Mouse (Mus musculus) embryonic facial prominence, embryonic 13.5 days (tissue): ENCODE data around the gene Cfap157. TPM values are rescaled to one million over a fixed set of nuclear protein-coding genes. Genes with fewer than 3 reads are reported as not detected.

Experiments
- ATAC-seq: fragments of 200-750 bp; cut with Nextera tagmentation; 2 replicates; pipeline ENCODE4 v1.8.0; 2017; ENCODE audit warnings: low read depth; ENCODE audit not compliant: insufficient number of reproducible peaks, insufficient read depth, low FRiP score, low TSS enrichment
- H3K27ac ChIP-seq: fragments of 300-500 bp; sonication (generic); 2 replicates; pipeline ENCODE4 v1.5.1; 2015; ENCODE audit warnings: moderate library complexity, mild to moderate bottlenecking, inconsistent platforms
- H3K27me3 ChIP-seq: fragments of 300-500 bp; sonication (generic); 2 replicates; pipeline ENCODE4 v1.6.1; 2015; ENCODE audit warnings: mild to moderate bottlenecking, inconsistent platforms
- H3K36me3 ChIP-seq: fragments of 300-500 bp; sonication (generic); 2 replicates; pipeline ENCODE4 v1.6.1; 2015; ENCODE audit warnings: mild to moderate bottlenecking, inconsistent platforms
- H3K4me1 ChIP-seq: fragments of 300-500 bp; sonication (generic); 2 replicates; pipeline ENCODE4 v1.6.1; 2015; ENCODE audit warnings: inconsistent platforms
- H3K4me2 ChIP-seq: fragments of 300-500 bp; sonication (generic); 2 replicates; pipeline ENCODE4 v1.6.1; 2015; ENCODE audit warnings: moderate library complexity, mild to moderate bottlenecking, inconsistent platforms
- H3K4me3 ChIP-seq: fragments of 300-500 bp; sonication (generic); 2 replicates; pipeline ENCODE4 v1.5.1; 2015; ENCODE audit warnings: mild to moderate bottlenecking, inconsistent platforms
- H3K9ac ChIP-seq: fragments of 300-500 bp; sonication (generic); 2 replicates; pipeline ENCODE4 v1.6.1; 2015; ENCODE audit warnings: mild to moderate bottlenecking, inconsistent platforms
- H3K9me3 ChIP-seq: fragments of 300-500 bp; sonication (generic); 2 replicates; pipeline ENCODE4 v1.6.1; 2016; ENCODE audit warnings: inconsistent platforms
- WGBS: fragments of 180-500 bp; shearing (Covaris S2); methylation state at CpG from one replicate; pipeline ENCODE4 v1.1.7; 2015; ENCODE audit warnings: mixed read lengths; 5-methylcytosine and 5-hydroxymethylcytosine counted together
- polyA plus RNA-seq: library from polyadenylated mRNA; unstranded; fragments of >200 nt; fragmentation: Nextera tagmentation; extraction: Ambion mirVana; gene quantifications from 2 replicates; pipeline ENCODE4 v1.2.1, GENCODE M21; 2015

Gene Cfap157
- polyA plus RNA-seq, 1 experiment from 2014 or later, result 0.87 TPM

DNA sequence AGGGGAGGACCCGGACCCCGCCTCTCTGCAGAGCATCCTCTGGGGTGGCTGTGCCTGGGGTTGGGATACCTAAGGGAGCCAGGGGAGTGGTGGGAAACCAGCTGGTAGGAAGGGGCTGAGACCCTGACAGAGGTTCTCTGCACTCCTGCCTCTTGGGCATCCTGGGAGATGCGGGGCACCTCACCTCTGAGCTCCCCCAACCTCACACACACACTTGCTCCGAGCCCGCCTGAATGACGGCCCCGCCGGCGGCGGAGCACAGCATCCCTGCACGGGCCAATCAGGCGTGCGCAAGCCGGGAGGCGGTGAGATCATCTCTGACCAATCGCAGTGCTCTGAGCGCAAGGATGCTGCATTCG, 42.1 kb downstream of the Cfap157 start:
- Histone ChIP-seq H3K4me3 (peak overlapping the region; percentile 48), H3K36me3 (peaks cover 26% of the 10 kb centered on the region), H3K4me2 (peak overlapping the region; percentile 91), H3K4me1 (peaks cover 20% of the 10 kb centered on the region), H3K27me3 (peaks cover 32% of the 10 kb centered on the region), H3K9ac (no peak overlapping the region), H3K27ac (no peak overlapping the region), H3K9me3 (no peaks in the 10 kb centered on the region)
- WGBS, result 2% methylated on average over 18 of the region's 18 CpGs
- ATAC-seq, result peak; percentile 27; the same call in 1 of the 2 replicates

DNA sequence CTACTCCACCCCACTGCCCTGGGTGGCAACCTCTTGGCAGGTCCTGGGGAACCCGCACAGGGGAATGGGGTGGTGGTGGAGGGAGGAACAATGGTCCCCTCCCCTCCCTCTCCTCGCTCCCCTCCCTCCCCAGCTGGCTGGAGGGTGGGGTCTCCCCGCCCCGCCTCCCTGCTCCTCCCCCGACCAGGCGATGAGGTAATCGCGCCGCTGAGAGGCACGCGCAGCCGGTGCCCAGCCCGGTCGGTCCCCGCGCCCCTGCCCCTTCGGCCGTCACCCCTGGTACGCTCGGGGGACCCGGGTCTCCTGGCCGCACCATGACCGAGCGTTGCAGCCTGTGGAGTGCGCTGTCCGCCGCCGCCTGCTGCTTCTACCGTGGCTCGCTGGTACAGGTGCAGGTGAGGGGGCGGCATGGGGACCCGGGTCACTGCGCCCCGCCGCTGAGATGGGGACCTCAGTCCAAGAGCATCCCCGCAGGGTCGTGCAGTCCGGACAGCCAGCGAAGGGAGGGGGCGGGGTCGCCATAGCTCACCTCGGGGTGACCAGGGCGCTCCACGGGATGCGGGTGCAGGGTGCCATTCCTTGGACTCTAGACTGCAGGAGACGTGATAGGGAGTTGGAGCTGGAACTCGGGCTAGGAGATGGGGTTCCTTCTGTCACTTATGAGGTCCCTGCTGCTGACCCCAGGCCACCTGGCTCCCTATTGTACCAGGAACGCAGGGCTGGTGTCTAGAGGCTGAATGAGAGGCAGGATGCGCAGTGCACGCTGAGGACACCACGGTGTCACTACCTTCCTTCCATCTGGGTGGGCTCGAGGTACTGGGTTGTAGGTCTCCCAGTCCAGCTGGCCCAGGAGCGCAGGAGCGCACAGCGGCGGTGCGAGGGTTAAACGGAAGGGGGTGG, 42.7 kb downstream of the Cfap157 start:
- Histone ChIP-seq H3K9ac (peak overlapping the region; percentile 66), H3K4me2 (peak overlapping the region; percentile 91), H3K27ac (no peak overlapping the region), H3K9me3 (no peaks in the 10 kb centered on the region), H3K4me1 (peaks cover 20% of the 10 kb centered on the region), H3K4me3 (peak overlapping the region; percentile 48), H3K36me3 (peaks cover 21% of the 10 kb centered on the region), H3K27me3 (peaks cover 32% of the 10 kb centered on the region)
- ATAC-seq, result no peak
- WGBS, result 5% methylated on average over 57 of the region's 58 CpGs

DNA sequence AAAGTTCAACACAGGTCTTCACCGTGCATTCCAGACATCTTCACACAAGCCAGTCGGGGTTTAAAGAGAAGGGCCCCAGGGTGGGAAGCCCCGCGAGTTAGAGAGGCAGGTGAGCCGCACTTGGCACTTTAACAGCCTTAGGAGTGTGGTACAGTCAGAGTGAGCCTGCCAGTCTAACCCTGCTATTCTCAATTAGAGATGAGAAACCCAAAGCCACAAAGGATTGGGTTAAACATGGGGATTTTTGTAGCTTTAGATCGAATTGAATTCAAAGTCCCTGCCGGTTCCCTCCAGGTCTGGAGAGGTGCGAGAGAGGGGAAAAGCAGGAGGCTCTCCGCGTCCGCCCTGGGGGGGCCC, 43.3 kb downstream of the Cfap157 start, which contains the start of gene 6330409D20Rik:
6330409D20Rik (minus strand) TSS at position 101 of the 357 bp plus-strand sequence.
- ATAC-seq, result no peak
- WGBS, result 5% methylated on average over 11 of the region's 11 CpGs
- H3K9ac ChIP-seq, result peak within 1 kb of the TSS; percentile 66
- H3K36me3 ChIP-seq, result peaks cover 15% of the 10 kb centered on the region
- peaks cover 32% of the 10 kb centered on the region for H3K27me3 ChIP-seq
- H3K9me3 ChIP-seq, result no peaks in the 10 kb centered on the region
- no peak within 1 kb of the TSS for H3K27ac ChIP-seq
- H3K4me1 ChIP-seq, result peaks cover 20% of the 10 kb centered on the region
- peak within 1 kb of the TSS; percentile 91 for H3K4me2 ChIP-seq
- H3K4me3 ChIP-seq, result peak within 1 kb of the TSS; percentile 48

DNA sequence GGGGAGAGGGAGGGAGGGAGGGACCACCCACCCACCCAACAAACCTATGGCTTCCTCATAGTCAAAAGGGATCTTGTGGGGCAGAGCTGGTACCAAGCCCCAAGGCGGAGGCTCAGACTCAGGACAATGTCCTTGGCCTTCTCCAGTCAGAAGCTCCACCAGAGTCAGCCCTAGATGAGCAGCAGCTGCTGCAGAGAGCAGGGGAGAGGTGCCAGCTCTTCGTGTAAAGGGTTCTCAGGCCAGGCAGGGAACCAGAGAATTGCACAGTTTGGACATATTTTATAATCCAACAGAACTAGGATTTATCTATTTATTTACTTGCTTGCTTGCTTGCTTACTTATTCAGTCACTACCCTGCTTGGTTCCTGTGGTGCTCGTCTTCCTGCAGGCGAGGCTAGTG, 44.9 kb downstream of the Cfap157 start:
- H3K4me3 ChIP-seq, result no peak overlapping the region
- no peaks in the 10 kb centered on the region for H3K9me3 ChIP-seq
- no peak overlapping the region for H3K4me2 ChIP-seq
- no peak overlapping the region for H3K27ac ChIP-seq
- H3K9ac ChIP-seq, result no peak overlapping the region
- H3K36me3 ChIP-seq, result peaks cover 4% of the 10 kb centered on the region; the same call in 1 of the 2 replicates
- peaks cover 28% of the 10 kb centered on the region for H3K4me1 ChIP-seq
- peaks cover 32% of the 10 kb centered on the region for H3K27me3 ChIP-seq
- ATAC-seq, result no peak
- 74% methylated on average over 4 of the region's 4 CpGs for WGBS

DNA sequence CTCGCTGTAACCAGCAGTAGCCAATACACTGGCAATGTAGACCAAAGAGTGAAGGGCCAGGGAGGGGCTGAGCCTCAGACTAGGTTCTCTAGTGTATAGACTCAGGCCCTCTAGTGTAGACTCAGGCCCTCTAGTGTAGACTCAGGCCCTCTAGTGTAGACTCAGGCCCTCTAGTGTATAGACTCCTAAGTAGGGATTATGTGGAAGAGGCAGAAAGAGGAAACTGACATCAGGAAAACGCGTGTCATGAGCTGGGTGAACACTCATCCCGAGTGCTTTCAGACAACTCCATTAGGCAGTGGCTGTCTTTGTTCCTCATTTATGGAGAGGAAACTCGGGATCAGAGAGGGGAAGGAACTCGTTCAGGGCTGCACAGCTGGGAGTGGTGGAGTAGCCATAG, 47.2 kb downstream of the Cfap157 start:
- 0 out of 2 replicates have a peak, but pooled peaks cover 2% of the 10 kb centered on the region for H3K36me3 ChIP-seq
- WGBS, result 64% methylated on average over 6 of the region's 6 CpGs
- peaks cover 27% of the 10 kb centered on the region for H3K4me1 ChIP-seq
- H3K27me3 ChIP-seq, result peaks cover 18% of the 10 kb centered on the region
- no peak overlapping the region for H3K4me2 ChIP-seq
- H3K9me3 ChIP-seq, result no peaks in the 10 kb centered on the region
- H3K9ac ChIP-seq, result no peak overlapping the region
- H3K4me3 ChIP-seq, result no peak overlapping the region
- no peak overlapping the region for H3K27ac ChIP-seq
- ATAC-seq, result no peak

DNA sequence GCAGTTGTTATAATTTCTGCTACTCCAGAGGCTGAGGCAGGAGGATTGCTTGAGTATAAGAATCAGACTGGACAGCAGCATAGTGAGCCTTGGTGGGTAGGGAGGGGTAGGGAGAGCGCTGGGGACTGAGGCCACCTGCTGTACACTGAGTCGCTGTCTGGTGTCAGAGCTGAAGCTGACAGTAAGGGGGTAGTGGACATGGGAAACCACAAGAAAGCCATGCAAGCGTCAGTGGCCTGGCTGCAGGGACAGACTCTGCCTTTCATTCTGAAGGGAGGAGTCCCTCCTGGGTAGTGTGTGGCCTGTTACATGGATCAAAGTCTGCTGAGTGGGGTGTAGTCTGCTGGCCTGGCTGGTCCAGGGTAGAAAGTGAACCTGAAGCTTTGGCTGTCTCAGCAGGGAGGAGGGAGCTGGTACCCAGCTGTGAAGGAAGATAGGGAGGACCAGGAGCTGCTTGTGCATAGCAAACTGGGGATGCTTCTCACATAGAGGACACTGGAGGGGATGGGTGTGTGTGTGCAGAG, 47.9 kb downstream of the Cfap157 start:
- ATAC-seq, result no peak
- H3K36me3 ChIP-seq, result 0 out of 2 replicates have a peak, but pooled peaks cover 2% of the 10 kb centered on the region
- no peak overlapping the region for H3K4me3 ChIP-seq
- no peak overlapping the region for H3K27ac ChIP-seq
- no peak overlapping the region for H3K9ac ChIP-seq
- H3K4me2 ChIP-seq, result no peak overlapping the region
- 50% methylated on average over 3 of the region's 3 CpGs for WGBS
- peaks cover 27% of the 10 kb centered on the region for H3K4me1 ChIP-seq
- no peaks in the 10 kb centered on the region for H3K9me3 ChIP-seq
- H3K27me3 ChIP-seq, result peaks cover 12% of the 10 kb centered on the region

DNA sequence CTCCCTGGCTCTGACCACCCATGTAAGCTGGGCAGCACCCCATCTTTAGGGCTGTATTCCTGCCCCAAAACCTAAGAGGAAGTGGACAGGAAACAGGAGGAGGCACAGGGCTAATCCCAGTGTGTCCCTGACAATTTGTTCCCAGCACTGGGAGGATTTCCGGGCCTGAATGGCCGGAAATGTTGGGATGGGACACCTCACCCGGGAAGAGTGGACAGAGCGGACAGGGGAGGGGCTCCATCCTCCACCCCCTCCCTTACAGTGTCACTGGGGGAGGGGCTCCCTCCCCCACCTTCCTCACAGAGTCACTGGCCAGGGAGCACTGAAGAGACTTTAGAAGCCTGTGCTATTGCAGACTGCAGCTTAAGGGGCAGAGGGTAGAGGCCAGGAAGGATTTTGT, 49.3 kb downstream of the Cfap157 start:
- no peaks in the 10 kb centered on the region for H3K9me3 ChIP-seq
- H3K9ac ChIP-seq, result 0 out of 2 replicates have a peak overlapping the region, but pooled peaks have one; percentile 32
- ATAC-seq, result no peak
- 43% methylated on average over 4 of the region's 4 CpGs for WGBS
- H3K36me3 ChIP-seq, result 0 out of 2 replicates have a peak, but pooled peaks cover 2% of the 10 kb centered on the region
- H3K27me3 ChIP-seq, result peaks cover 4% of the 10 kb centered on the region
- H3K4me3 ChIP-seq, result no peak overlapping the region
- H3K4me2 ChIP-seq, result no peak overlapping the region
- peaks cover 33% of the 10 kb centered on the region for H3K4me1 ChIP-seq
- 0 out of 2 replicates have a peak overlapping the region, but pooled peaks have one; percentile 51 for H3K27ac ChIP-seq

DNA sequence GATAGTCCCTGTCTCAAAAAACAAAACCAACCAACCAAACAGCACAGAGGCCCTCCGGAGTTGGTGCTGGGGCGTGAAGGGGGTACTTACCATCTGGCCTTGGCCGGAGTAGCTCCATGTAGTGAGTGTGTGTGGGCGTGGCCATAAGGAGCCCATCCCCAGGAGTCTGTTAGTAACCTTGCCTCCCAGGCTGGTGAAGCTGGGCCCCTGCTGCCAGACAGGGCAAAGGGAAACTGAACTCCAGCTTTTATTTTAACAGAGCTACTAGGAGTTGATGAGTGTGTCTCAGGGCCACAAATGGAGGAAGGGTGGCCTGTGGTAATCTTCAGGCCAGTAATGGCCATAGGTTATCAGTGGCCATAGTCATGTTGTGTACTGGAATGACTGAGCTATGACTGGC, 49.7 kb downstream of the Cfap157 start:
- Histone ChIP-seq H3K4me1 (peaks cover 38% of the 10 kb centered on the region), H3K36me3 (0 out of 2 replicates have a peak, but pooled peaks cover 2% of the 10 kb centered on the region), H3K27me3 (no peaks in the 10 kb centered on the region), H3K27ac (peak overlapping the region; percentile 51; the same call in 1 of the 2 replicates), H3K4me2 (no peak overlapping the region), H3K4me3 (no peak overlapping the region), H3K9me3 (no peaks in the 10 kb centered on the region), H3K9ac (0 out of 2 replicates have a peak overlapping the region, but pooled peaks have one; percentile 32)
- ATAC-seq, result no peak
- WGBS, result 53% methylated on average over 4 of the region's 4 CpGs

DNA sequence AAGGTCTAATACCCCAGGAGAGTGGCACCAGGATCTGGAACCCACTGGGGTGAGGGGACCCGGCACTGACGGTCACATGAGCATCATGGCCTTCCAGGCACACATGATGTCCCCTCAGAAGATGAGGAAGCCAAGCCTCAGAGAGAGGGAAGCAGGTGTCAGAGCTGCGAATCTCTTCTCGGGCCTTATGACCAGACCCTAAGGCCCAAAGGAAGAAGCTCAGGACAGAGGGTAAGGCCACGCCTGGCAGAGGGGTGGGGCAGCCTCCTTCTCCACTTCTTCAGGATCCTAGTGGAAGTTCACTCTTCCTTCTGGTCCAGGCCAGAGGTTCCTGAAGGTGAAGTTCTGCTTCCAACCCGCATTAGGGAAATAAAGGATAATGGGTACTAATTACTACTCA, 51.5 kb downstream of the Cfap157 start:
- no peak overlapping the region for H3K9ac ChIP-seq
- no peaks in the 10 kb centered on the region for H3K9me3 ChIP-seq
- H3K4me1 ChIP-seq, result peaks cover 46% of the 10 kb centered on the region
- H3K36me3 ChIP-seq, result 0 out of 2 replicates have a peak, but pooled peaks cover 2% of the 10 kb centered on the region
- WGBS, result 70% methylated on average over 6 of the region's 6 CpGs
- no peak overlapping the region for H3K4me3 ChIP-seq
- H3K4me2 ChIP-seq, result no peak overlapping the region
- no peak overlapping the region for H3K27ac ChIP-seq
- no peak for ATAC-seq
- no peaks in the 10 kb centered on the region for H3K27me3 ChIP-seq

DNA sequence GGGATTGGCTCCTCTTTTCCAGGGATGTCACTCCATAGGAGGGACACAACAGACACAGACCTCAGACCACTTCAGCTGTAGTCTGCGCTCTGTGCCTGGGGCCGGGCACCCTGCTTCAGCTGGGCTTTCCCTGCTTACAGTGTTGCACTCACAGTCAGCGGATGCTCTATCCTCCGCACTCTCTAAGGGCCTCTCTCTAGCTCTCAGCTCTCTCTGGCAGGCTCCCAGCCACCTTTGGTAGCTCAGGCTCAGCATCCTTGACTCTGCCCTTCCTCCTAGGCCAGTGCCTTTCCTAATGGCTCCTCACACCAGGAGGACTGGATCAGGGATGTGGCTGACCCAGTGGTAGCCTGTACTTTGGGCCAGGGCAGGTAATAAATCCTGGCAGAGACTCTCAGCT, 52.3 kb downstream of the Cfap157 start:
- Histone ChIP-seq H3K9ac (peak overlapping the region; percentile 40; the same call in 1 of the 2 replicates), H3K4me3 (no peak overlapping the region), H3K4me1 (peaks cover 51% of the 10 kb centered on the region), H3K4me2 (no peak overlapping the region), H3K27ac (peak overlapping the region; percentile 78), H3K9me3 (no peaks in the 10 kb centered on the region), H3K36me3 (0 out of 2 replicates have a peak, but pooled peaks cover 2% of the 10 kb centered on the region), H3K27me3 (no peaks in the 10 kb centered on the region)
- no peak for ATAC-seq
- 56% methylated on average over 4 of the region's 4 CpGs for WGBS

DNA sequence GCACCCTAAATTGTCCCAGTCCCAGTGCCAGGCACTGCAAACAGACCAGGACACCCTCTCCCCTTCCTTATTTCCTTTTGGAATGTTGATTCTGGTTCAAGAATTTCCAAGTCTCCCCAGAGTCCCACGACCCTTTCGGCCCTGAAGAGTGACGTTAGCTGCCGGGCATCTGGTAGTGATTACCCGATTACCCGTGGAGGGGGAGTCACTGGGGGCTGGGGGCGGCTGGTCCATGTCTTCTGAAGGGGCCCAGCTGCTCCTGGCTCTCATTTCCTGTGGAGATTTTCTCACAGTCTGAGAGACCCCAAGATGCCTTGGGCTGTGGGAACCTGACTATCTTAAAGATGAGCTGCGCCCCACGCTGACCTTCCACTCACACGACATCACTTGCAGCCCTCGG, 53.4 kb downstream of the Cfap157 start:
- Histone ChIP-seq H3K4me3 (peak overlapping the region; percentile 12; the same call in 1 of the 2 replicates), H3K27me3 (no peaks in the 10 kb centered on the region), H3K9me3 (no peaks in the 10 kb centered on the region), H3K4me1 (peaks cover 52% of the 10 kb centered on the region), H3K4me2 (peak overlapping the region; percentile 47), H3K9ac (0 out of 2 replicates have a peak overlapping the region, but pooled peaks have one; percentile 21), H3K27ac (peak overlapping the region; percentile 78), H3K36me3 (0 out of 2 replicates have a peak, but pooled peaks cover 2% of the 10 kb centered on the region)
- ATAC-seq, result no peak
- WGBS, result 11% methylated on average over 11 of the region's 11 CpGs
